Mouse (Mus musculus) spleen, adult 18-20 months (tissue): ENCODE data around the gene Rev1.

Experiments used
- DNase-seq, 2 experiments: peaks; one replicate each; pipeline ENCODE4 v3.0.0; 2022; ENCODE audit warnings: mixed read lengths in 2 of 2

Rev1 gene

GRCm38 (mm10) chr1:38129501-38130267 lies at the start of gene Rev1:
TSS of gene Rev1 (minus strand) at chr1:38129801.
- peak; percentile 91 to 93 for DNase-seq

GRCm38 (mm10) chr1:38178929-38179328 lies 49.3 kb upstream of the Rev1 start:
- no peak for DNase-seq

- no peak for DNase-seq
Observed at GRCm38 (mm10) chr1:38176077-38176476, 46.5 kb upstream of the Rev1 start.

- DNase-seq, result no peak
Observed at GRCm38 (mm10) chr1:38171874-38172273, 42.3 kb upstream of the Rev1 start.

- no peak for DNase-seq
Observed at GRCm38 (mm10) chr1:38165696-38166095, 36.1 kb upstream of the Rev1 start.

- no peak for DNase-seq
Observed at GRCm38 (mm10) chr1:38150086-38150485, 20.5 kb upstream of the Rev1 start.

GRCm38 (mm10) chr1:38146008-38146407 lies 16.4 kb upstream of the Rev1 start:
- no peak for DNase-seq

GRCm38 (mm10) chr1:38141371-38141770 lies 11.8 kb upstream of the Rev1 start:
- DNase-seq, result no peak

GRCm38 (mm10) chr1:38140911-38141310 lies 11.3 kb upstream of the Rev1 start:
- DNase-seq, result no peak

- peak; percentile 27 to 28 for DNase-seq
Observed at GRCm38 (mm10) chr1:38139396-38139795, 9.8 kb upstream of the Rev1 start.

- no peak for DNase-seq
Observed at GRCm38 (mm10) chr1:38132942-38133341, 3.3 kb upstream of the Rev1 start.

- no peak for DNase-seq
Observed at GRCm38 (mm10) chr1:38130715-38131483, 1.3 kb upstream of the Rev1 start.

- peak; percentile 41 to 57 for DNase-seq
Observed at GRCm38 (mm10) chr1:38128919-38129436, 623 bp downstream of the Rev1 start.

GRCm38 (mm10) chr1:38127036-38127435 lies 2.6 kb downstream of the Rev1 start:
- no peak for DNase-seq

- no peak for DNase-seq
Observed at GRCm38 (mm10) chr1:38126426-38126825, 3.2 kb downstream of the Rev1 start.

- no peak for DNase-seq
Observed at GRCm38 (mm10) chr1:38124261-38124660, 5.3 kb downstream of the Rev1 start.

GRCm38 (mm10) chr1:38120877-38121276 lies 8.7 kb downstream of the Rev1 start:
- DNase-seq, result no peak

GRCm38 (mm10) chr1:38118624-38119023 lies 11.0 kb downstream of the Rev1 start:
- no peak for DNase-seq

GRCm38 (mm10) chr1:38109786-38110185 lies 19.8 kb downstream of the Rev1 start:
- DNase-seq, result no peak

- no peak for DNase-seq
Observed at GRCm38 (mm10) chr1:38103813-38104212, 25.8 kb downstream of the Rev1 start.

GRCm38 (mm10) chr1:38103214-38103613 lies 26.4 kb downstream of the Rev1 start:
- DNase-seq, result no peak

- no peak for DNase-seq
Observed at GRCm38 (mm10) chr1:38081316-38081715, 48.3 kb downstream of the Rev1 start.

- no peak for DNase-seq
Observed at GRCm38 (mm10) chr1:38071326-38071725, 58.3 kb downstream of the Rev1 start.

- DNase-seq, result no peak
Observed at GRCm38 (mm10) chr1:38067276-38067675, 62.3 kb downstream of the Rev1 start.
